Mouse (Mus musculus): ENCODE measurements around the gene S100a11. TPM values are rescaled to one million over a fixed set of nuclear protein-coding genes. Genes with fewer than 3 reads are reported as not detected.
"Not testable (repeated sequence)": the region's sequence is repeated elsewhere in the genome, so short reads cannot be mapped to it uniquely, and the experiment has no call there.

The S100a11 gene
- total RNA-seq (2021): 100 to 1,000 TPM; 101 to 110 TPM
- long read RNA-seq, experiment 1, transcript S100a11-201 (3 exons, 511 nt): major isoform, 20 of 20 reads
- long read RNA-seq, experiment 1, partial matches to known transcripts: 0 of 20 reads
- long read RNA-seq, experiment 1, other reads (novel, unspliced or antisense): 0 of 20 reads
- long read RNA-seq, experiment 2, transcript S100a11-201 (3 exons, 511 nt): major isoform, 28 of 30 reads
- long read RNA-seq, experiment 2, partial matches to known transcripts: 2 of 30 reads
- long read RNA-seq, experiment 2, other reads (novel, unspliced or antisense): 0 of 30 reads

- DNase-seq: peak; percentile 67
- intact Hi-C loops (cut with DNase I; ENCODE audit: low total_unique reads): no loop called here
Measured at GRCm38 (mm10) chr3:93520330-93521193, at the start of gene S100a11. Gene S100a11, plus strand, starts transcription at chr3:93520488.

- no peak for DNase-seq
- intact Hi-C loops (cut with DNase I; ENCODE audit: low total_unique reads): no loop called here
Measured at GRCm38 (mm10) chr3:93480053-93480452, 40.2 kb upstream of the S100a11 start.

GRCm38 (mm10) chr3:93481982-93482616 lies 38.2 kb upstream of the S100a11 start:
- no peak for DNase-seq
- intact Hi-C loops (cut with DNase I; ENCODE audit: low total_unique reads): no loop called here

- no peak for DNase-seq
- intact Hi-C loops (cut with DNase I; ENCODE audit: low total_unique reads): no loop called here
Measured at GRCm38 (mm10) chr3:93485611-93486010, 34.7 kb upstream of the S100a11 start.

- intact Hi-C loops (cut with DNase I; ENCODE audit: low total_unique reads): no loop called here
- no peak for DNase-seq
Measured at GRCm38 (mm10) chr3:93488541-93488940, 31.7 kb upstream of the S100a11 start.

DNA sequence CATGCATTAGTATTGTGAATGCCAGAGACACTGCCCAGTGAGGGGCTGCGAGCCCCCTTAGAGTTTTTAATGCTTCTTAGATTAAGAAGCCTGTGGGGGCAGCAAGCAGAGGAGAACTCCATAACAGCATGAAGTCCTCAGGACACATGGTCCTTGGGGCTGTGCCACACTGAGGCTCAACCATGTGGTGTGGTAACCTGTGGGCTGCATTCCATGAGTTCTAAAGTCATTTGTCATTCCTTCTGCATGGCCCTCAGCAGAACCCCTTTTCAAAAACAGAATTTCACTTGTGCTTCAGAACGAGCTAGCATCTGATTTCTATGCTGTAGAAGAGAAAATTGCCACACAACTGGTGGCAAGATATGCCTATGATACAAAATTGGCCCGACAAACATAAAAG lies 28.1 kb upstream of the S100a11 start:
- DNase-seq: no peak
- intact Hi-C loops (cut with DNase I; ENCODE audit: low total_unique reads): loop anchor here (2.0 to 10.0 kb wide), 2 partner anchors 129 to 357 kb away; no protein-coding TSS in a partner anchor

DNA sequence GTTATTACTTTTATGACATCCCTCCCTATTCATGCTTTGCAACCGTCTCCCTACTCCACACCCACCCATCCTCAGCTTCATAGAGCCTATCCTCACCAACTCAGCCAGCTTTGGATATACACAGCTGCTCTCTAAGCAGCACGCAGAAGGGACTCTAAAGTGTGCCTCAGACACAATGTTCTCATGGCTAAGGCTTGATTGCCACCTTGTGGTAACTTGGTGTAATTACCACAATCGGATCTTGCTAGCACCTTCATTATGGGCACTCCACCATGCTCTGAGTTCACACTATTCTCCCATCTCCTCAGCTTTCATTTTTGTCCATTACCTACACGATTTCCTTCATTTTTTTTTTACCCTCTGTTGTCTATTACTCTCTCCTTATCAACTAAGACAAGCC lies 26.3 kb upstream of the S100a11 start:
- DNase-seq: peak; percentile 10
- intact Hi-C loops (cut with DNase I; ENCODE audit: low total_unique reads): loop anchor here (2.0 to 10.0 kb wide), 2 partner anchors 131 to 359 kb away; no protein-coding TSS in a partner anchor

- intact Hi-C loops (cut with DNase I; ENCODE audit: low total_unique reads): loop anchor here (10.0 kb wide), 1 partner anchor 360 kb away; no protein-coding TSS in a partner anchor
- DNase-seq: not testable (repeated sequence)
Measured at GRCm38 (mm10) chr3:93494774-93495173, 25.5 kb upstream of the S100a11 start.

GRCm38 (mm10) chr3:93497131-93497530 lies 23.2 kb upstream of the S100a11 start:
- intact Hi-C loops (cut with DNase I; ENCODE audit: low total_unique reads): loop anchor here (10.0 kb wide), 1 partner anchor 362 kb away; no protein-coding TSS in a partner anchor

GRCm38 (mm10) chr3:93499129-93499528 lies 21.2 kb upstream of the S100a11 start:
- intact Hi-C loops (cut with DNase I; ENCODE audit: low total_unique reads): loop anchor here (10.0 kb wide), 1 partner anchor 364 kb away; no protein-coding TSS in a partner anchor

More at GRCm38 (mm10) chr3:93497131-93497530, 23.2 kb upstream of the S100a11 start:
- no peak for DNase-seq

DNA sequence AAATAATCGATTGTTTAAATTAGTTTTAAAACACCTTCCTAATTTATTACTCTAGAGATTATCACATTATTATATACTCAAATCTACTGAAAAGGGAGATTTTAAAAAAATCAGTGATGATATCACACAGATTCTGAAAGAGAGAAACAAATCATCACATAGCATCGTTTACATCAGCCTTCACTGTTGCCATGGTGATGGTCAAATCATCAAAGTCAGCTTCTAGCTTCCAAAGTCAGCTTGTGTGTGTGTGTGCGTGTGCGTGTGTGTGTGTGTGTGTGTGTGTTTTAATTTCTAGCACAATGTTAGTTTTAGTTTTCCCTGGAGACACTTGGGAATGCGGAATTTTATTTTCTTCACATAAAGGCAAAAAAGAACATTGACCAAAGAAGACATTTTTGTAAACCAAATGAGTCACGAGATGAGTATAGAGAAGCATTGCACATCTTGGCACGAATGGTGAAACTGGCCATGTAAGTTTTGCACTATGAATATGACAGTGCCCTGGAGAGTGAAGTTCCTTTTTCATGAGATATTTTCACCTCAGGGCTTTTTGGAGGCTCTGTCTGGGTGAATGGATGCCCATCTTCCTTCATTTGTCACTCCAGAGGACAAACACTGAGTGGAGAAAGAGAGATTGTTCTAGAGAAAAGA lies 15.6 kb upstream of the S100a11 start:
- no peak for DNase-seq
- intact Hi-C loops (cut with DNase I; ENCODE audit: low total_unique reads): no loop called here

More at GRCm38 (mm10) chr3:93499129-93499528, 21.2 kb upstream of the S100a11 start:
- no peak for DNase-seq

GRCm38 (mm10) chr3:93505960-93506863 lies 14.1 kb upstream of the S100a11 start:
- intact Hi-C loops (cut with DNase I; ENCODE audit: low total_unique reads): no loop called here
- DNase-seq: no peak

GRCm38 (mm10) chr3:93506881-93507325 lies 13.4 kb upstream of the S100a11 start:
- no peak for DNase-seq
- intact Hi-C loops (cut with DNase I; ENCODE audit: low total_unique reads): no loop called here

DNA sequence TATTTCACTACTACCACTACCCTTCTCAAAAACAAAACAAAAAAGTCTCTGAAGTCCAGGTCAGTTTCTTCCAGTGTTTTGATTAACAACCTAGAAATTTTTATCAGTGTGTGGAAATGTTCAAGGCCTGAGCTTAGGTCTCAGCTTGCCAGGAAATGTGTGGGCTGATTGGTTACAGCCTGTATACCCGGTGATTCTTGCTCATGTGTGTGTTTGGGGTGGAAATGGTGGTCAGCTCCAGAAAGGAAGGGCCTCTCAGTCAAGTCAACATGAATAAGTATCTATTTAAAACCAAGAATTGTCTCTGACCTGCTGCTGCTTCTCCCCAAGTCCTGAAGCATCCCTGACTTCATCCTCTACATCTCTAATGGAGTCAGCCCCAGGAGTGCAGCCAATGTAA lies 11.0 kb upstream of the S100a11 start:
- no peak for DNase-seq
- intact Hi-C loops (cut with DNase I; ENCODE audit: low total_unique reads): no loop called here

- no peak for DNase-seq
Measured at GRCm38 (mm10) chr3:93511036-93511435, 9.3 kb upstream of the S100a11 start.

DNA sequence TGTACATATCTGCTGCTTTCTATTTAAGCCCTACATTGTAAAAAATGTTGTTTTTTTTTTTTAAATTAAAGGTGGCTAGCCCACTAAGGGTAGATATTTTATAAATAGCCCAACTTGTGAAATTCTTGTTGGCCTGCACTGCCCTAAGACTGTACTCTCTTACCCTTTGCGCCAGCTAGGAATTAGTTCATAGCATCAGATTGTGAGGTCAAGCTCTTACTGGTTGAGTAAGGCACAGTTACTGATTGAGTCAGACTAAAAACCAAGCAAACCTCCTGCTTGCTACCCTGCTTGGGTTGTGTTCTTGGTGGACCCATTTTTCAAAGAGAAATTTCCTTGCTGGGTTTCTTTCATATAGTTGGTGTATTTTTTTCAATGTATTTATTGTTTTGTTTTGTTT lies 8.5 kb upstream of the S100a11 start:
- intact Hi-C loops (cut with DNase I; ENCODE audit: low total_unique reads): no loop called here
- no peak for DNase-seq

More at GRCm38 (mm10) chr3:93511036-93511435, 9.3 kb upstream of the S100a11 start:
- intact Hi-C loops (cut with DNase I; ENCODE audit: low total_unique reads): no loop called here

- DNase-seq: no peak
- intact Hi-C loops (cut with DNase I; ENCODE audit: low total_unique reads): no loop called here
Measured at GRCm38 (mm10) chr3:93512386-93513101, 7.7 kb upstream of the S100a11 start.

GRCm38 (mm10) chr3:93514628-93515027 lies 5.7 kb upstream of the S100a11 start:
- intact Hi-C loops (cut with DNase I; ENCODE audit: low total_unique reads): no loop called here
- DNase-seq: no peak
